Mouse (Mus musculus): ENCODE data around the gene Cfap69. TPM values are rescaled to one million over a fixed set of nuclear protein-coding genes. Genes with fewer than 3 reads are reported as not detected.
"Not testable (repeated sequence)": the region's sequence is repeated elsewhere in the genome, so short reads cannot be mapped to it uniquely, and the experiment has no call there.

Cfap69 gene
- total and polyA plus RNA-seq, 2 experiments: 0.05 to 1.0 TPM

DNA sequence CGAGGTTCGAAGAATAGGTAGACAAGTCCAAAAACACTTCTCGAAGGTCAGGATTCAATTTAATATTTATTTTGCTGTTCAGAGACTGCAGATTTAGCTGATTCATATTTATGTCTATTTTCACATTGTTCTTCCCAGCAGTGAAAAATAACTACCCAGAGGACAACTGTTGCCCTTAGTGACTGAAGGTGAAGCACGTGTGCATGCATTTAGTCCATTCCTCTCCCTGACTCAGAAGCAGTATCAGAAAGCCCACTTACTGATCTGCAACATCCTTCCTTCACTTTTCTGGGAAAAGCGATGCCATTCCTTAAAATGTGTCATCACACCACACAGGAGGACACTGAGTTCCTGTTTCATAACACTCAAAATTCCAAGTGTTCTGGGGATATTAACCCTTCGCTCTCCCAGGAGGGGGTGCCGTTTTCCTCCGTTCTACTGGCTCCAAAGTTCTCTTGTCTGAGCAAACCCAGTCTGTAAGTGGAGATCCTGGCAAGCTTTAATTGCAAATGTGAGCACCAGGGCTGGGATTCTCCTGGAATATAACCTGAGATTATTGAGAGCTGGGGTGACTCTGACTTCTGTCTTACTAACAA lies 25.0 kb upstream of the Cfap69 start:
- H3K4me3 ChIP-seq (ENCODE audit: insufficient read depth, low read depth, low read length): no peak overlapping the region
- H3K36me3 ChIP-seq (ENCODE audit: control insufficient read depth, insufficient read depth, low read length): no peaks in the 10 kb centered on the region
- no peak for DNase-seq (ENCODE audit: extremely low read depth, low read depth, low spot score)
- H3K4me1 ChIP-seq (ENCODE audit: control insufficient read depth, insufficient read depth, low read length): no peaks in the 10 kb centered on the region
- 71% methylated on average over 8 of the region's 8 CpGs for WGBS
- no peak for TF ChIP-seq CTCF (IDR thresholded peaks at IDR 0.05; ENCODE audit: low read depth, low read length)
- TF ChIP-seq POLR2A (IDR thresholded peaks at IDR 0.05; ENCODE audit: extremely low read depth, insufficient read depth, low read length): no peak
- H3K79me2 ChIP-seq (ENCODE audit: control insufficient read depth, insufficient read depth, low read length): no peaks in the 10 kb centered on the region; the same call in 1 of the 2 replicates
- no peak overlapping the region for H3K27ac ChIP-seq (replicated peaks; ENCODE audit: insufficient read depth, low read depth, low read length)
- H3K27me3 ChIP-seq (ENCODE audit: control insufficient read depth, insufficient read depth, low read length): no peaks in the 10 kb centered on the region
- no peak overlapping the region for H3K9ac ChIP-seq (ENCODE audit: low read depth, low read length)

DNA sequence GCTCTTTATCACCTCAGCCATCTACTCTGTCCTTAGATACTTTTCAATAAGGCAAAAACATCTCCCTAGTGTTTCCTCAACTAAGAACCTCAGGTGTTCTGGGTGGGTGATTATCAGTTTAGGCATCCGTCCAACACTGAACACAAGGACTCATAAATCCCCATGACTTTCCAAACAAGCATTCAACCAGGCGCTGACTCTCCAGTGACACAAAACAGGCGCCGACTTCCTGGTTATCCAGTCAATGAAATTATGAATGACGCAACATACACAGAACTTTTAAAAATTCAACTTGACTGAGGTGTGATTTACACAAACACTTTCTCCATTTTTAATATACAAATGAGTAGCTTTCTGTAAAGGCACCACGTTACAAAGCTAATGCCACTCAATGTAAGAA lies 24.2 kb upstream of the Cfap69 start:
- H3K79me2 ChIP-seq (ENCODE audit: control insufficient read depth, insufficient read depth, low read length): no peaks in the 10 kb centered on the region; the same call in 1 of the 2 replicates
- DNase-seq (ENCODE audit: extremely low read depth, low read depth, low spot score): no peak
- no peak overlapping the region for H3K4me3 ChIP-seq (ENCODE audit: insufficient read depth, low read depth, low read length)
- H3K27me3 ChIP-seq (ENCODE audit: control insufficient read depth, insufficient read depth, low read length): no peaks in the 10 kb centered on the region
- no peaks in the 10 kb centered on the region for H3K4me1 ChIP-seq (ENCODE audit: control insufficient read depth, insufficient read depth, low read length)
- no peaks in the 10 kb centered on the region for H3K36me3 ChIP-seq (ENCODE audit: control insufficient read depth, insufficient read depth, low read length)
- WGBS: 69% methylated on average over 6 of the region's 6 CpGs
- TF ChIP-seq CTCF (IDR thresholded peaks at IDR 0.05; ENCODE audit: low read depth, low read length) (no peak), POLR2A (IDR thresholded peaks at IDR 0.05; ENCODE audit: extremely low read depth, insufficient read depth, low read length) (no peak)
- H3K27ac ChIP-seq (replicated peaks; ENCODE audit: insufficient read depth, low read depth, low read length): no peak overlapping the region
- H3K9ac ChIP-seq (ENCODE audit: low read depth, low read length): no peak overlapping the region

- H3K4me1 ChIP-seq (ENCODE audit: control insufficient read depth, insufficient read depth, low read length): no peaks in the 10 kb centered on the region
- no peak overlapping the region for H3K27ac ChIP-seq (replicated peaks; ENCODE audit: insufficient read depth, low read depth, low read length)
- WGBS: 59% methylated on average over 1 of the region's 1 CpGs
- H3K9ac ChIP-seq (ENCODE audit: low read depth, low read length): no peak overlapping the region
- no peak for DNase-seq (ENCODE audit: extremely low read depth, low read depth, low spot score)
- no peak overlapping the region for H3K4me3 ChIP-seq (ENCODE audit: insufficient read depth, low read depth, low read length)
- H3K27me3 ChIP-seq (ENCODE audit: control insufficient read depth, insufficient read depth, low read length): no peaks in the 10 kb centered on the region
- no peaks in the 10 kb centered on the region for H3K36me3 ChIP-seq (ENCODE audit: control insufficient read depth, insufficient read depth, low read length)
- no peaks in the 10 kb centered on the region; the same call in 1 of the 2 replicates for H3K79me2 ChIP-seq (ENCODE audit: control insufficient read depth, insufficient read depth, low read length)
- TF ChIP-seq POLR2A (IDR thresholded peaks at IDR 0.05; ENCODE audit: extremely low read depth, insufficient read depth, low read length) (no peak), CTCF (IDR thresholded peaks at IDR 0.05; ENCODE audit: low read depth, low read length) (no peak)
Observed at GRCm38 (mm10) chr5:5686973-5687372, 22.9 kb upstream of the Cfap69 start.

GRCm38 (mm10) chr5:5684946-5685345 lies 20.9 kb upstream of the Cfap69 start:
- not testable (repeated sequence) for H3K36me3 ChIP-seq (ENCODE audit: control insufficient read depth, insufficient read depth, low read length)

DNA sequence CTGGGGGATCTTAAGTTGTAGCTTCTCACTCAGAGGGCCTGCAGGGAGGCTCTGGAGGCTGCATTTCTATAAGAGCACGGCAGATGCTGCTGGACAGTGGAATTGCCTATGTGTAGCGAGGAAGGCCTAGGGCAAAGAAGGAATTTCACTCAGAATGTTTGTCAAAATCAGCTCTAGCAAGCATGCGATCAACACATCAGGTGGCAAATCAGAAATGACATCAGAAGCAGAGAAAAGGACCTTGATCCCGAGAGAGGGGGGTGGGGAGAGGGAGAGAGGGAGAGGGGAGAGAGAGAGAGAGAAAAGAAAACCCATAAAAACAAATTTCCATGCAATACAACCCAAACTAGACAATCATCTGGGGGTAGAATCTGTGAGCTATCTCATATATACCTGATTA lies 19.3 kb upstream of the Cfap69 start:
- H3K4me3 ChIP-seq (ENCODE audit: insufficient read depth, low read depth, low read length): no peak overlapping the region
- TF ChIP-seq CTCF (IDR thresholded peaks at IDR 0.05; ENCODE audit: low read depth, low read length) (no peak), POLR2A (IDR thresholded peaks at IDR 0.05; ENCODE audit: extremely low read depth, insufficient read depth, low read length) (no peak)
- no peaks in the 10 kb centered on the region for H3K27me3 ChIP-seq (ENCODE audit: control insufficient read depth, insufficient read depth, low read length)
- H3K4me1 ChIP-seq (ENCODE audit: control insufficient read depth, insufficient read depth, low read length): no peaks in the 10 kb centered on the region
- H3K27ac ChIP-seq (replicated peaks; ENCODE audit: insufficient read depth, low read depth, low read length): no peak overlapping the region
- 56% methylated on average over 4 of the region's 4 CpGs for WGBS
- no peaks in the 10 kb centered on the region; the same call in 1 of the 2 replicates for H3K79me2 ChIP-seq (ENCODE audit: control insufficient read depth, insufficient read depth, low read length)
- no peaks in the 10 kb centered on the region for H3K36me3 ChIP-seq (ENCODE audit: control insufficient read depth, insufficient read depth, low read length)
- peak; percentile 24 for DNase-seq (ENCODE audit: extremely low read depth, low read depth, low spot score)
- H3K9ac ChIP-seq (ENCODE audit: low read depth, low read length): no peak overlapping the region

More at GRCm38 (mm10) chr5:5684946-5685345, 20.9 kb upstream of the Cfap69 start:
- H3K4me1 ChIP-seq (ENCODE audit: control insufficient read depth, insufficient read depth, low read length); H3K79me2 ChIP-seq (ENCODE audit: control insufficient read depth, insufficient read depth, low read length); H3K9ac ChIP-seq (ENCODE audit: low read depth, low read length); DNase-seq (ENCODE audit: extremely low read depth, low read depth, low spot score); H3K4me3 ChIP-seq (ENCODE audit: insufficient read depth, low read depth, low read length); H3K27ac ChIP-seq (replicated peaks; ENCODE audit: insufficient read depth, low read depth, low read length); H3K27me3 ChIP-seq (ENCODE audit: control insufficient read depth, insufficient read depth, low read length): not testable (repeated sequence)
- WGBS: 79% methylated on average over 2 of the region's 2 CpGs

GRCm38 (mm10) chr5:5679459-5679858 lies 15.4 kb upstream of the Cfap69 start:
- no peak for DNase-seq (ENCODE audit: extremely low read depth, low read depth, low spot score)
- H3K9ac ChIP-seq (ENCODE audit: low read depth, low read length): no peak overlapping the region
- H3K4me1 ChIP-seq (ENCODE audit: control insufficient read depth, insufficient read depth, low read length): no peaks in the 10 kb centered on the region
- no peak overlapping the region for H3K27ac ChIP-seq (replicated peaks; ENCODE audit: insufficient read depth, low read depth, low read length)
- peaks cover 2% of the 10 kb centered on the region for H3K36me3 ChIP-seq (ENCODE audit: control insufficient read depth, insufficient read depth, low read length)
- no peaks in the 10 kb centered on the region for H3K79me2 ChIP-seq (ENCODE audit: control insufficient read depth, insufficient read depth, low read length)
- H3K4me3 ChIP-seq (ENCODE audit: insufficient read depth, low read depth, low read length): no peak overlapping the region
- TF ChIP-seq CTCF (IDR thresholded peaks at IDR 0.05; ENCODE audit: low read depth, low read length): no peak
- TF ChIP-seq POLR2A (IDR thresholded peaks at IDR 0.05; ENCODE audit: extremely low read depth, insufficient read depth, low read length): no peak
- no peaks in the 10 kb centered on the region for H3K27me3 ChIP-seq (ENCODE audit: control insufficient read depth, insufficient read depth, low read length)
